Mouse (Mus musculus) midbrain, embryonic 15.5 days (tissue): ENCODE results near the gene Fam120c. TPM values are rescaled to one million over a fixed set of nuclear protein-coding genes. Genes with fewer than 3 reads are reported as not detected.

ENCODE experiments used
- polyA plus RNA-seq: library from polyadenylated mRNA; unstranded; fragments of >200 nt; fragmentation: Nextera tagmentation; extraction: Ambion mirVana; gene quantifications from 2 replicates; pipeline ENCODE4 v1.2.1, GENCODE M21; 2015

The Fam120c gene
- polyA plus RNA-seq, 1 experiment from 2014 or later: 8.2 TPM

Other genes with a start within 250 kb of the Fam120c start
- 40.6 and 41.3 TPM in 2 replicates for gene Tsr2, start 247.6 kb upstream of the Fam120c start, polyA plus RNA-seq
- gene Wnk3, start 146.1 kb upstream of the Fam120c start, polyA plus RNA-seq: 18.4 and 19.0 TPM in 2 replicates
- 19.8 and 25.5 TPM in 2 replicates for gene Phf8, start 176.5 kb downstream of the Fam120c start, polyA plus RNA-seq